Mouse (Mus musculus) Patski (cell line): ENCODE results near the gene Sfn. TPM values are rescaled to one million over a fixed set of nuclear protein-coding genes. Genes with fewer than 3 reads are reported as not detected.

Experiments used
- ATAC-seq: fragments of 100-300 bp; one replicate; pipeline ENCODE4 v1.8.0; 2021
- CTCF ChIA-PET: fragments of 350-600 bp; sonication (Branson Sonifier 250); formaldehyde crosslinking; loops from one replicate; lab custom pipeline; 2022; ENCODE audit warnings: inconsistent platforms; lab: Charles Lee
- POLR2A ChIA-PET: fragments of 350-600 bp; sonication (Branson Sonifier 250); formaldehyde crosslinking; loops from one replicate; lab custom pipeline; 2022; ENCODE audit warnings: antibody characterized with exemption, inconsistent platforms; lab: Charles Lee
- DNase-seq: peaks from one replicate; pipeline ENCODE4 v3.0.0-alpha.2; 2011; ENCODE audit warnings: low read depth, low spot score
- H3K27me3 ChIP-seq: fragments of 371-371 bp; one replicate; pipeline ENCODE4 v1.5.1; 2021
- CTCF ChIP-seq: fragments of 100-300 bp; IDR thresholded peaks from one replicate; pipeline ENCODE4 v1.5.1; 2021
- in situ Hi-C: fragments of 300-500 bp; cut with MboI; formaldehyde crosslinking; loops from 3 replicates; pipeline ENCODE4 v1.11.1; 2018; ENCODE audit warnings: low pct_unique_long_range_greater_than_20kb, mixed read lengths
- polyA plus RNA-seq: library from polyadenylated mRNA; unstranded; gene quantifications from one replicate; pipeline ENCODE4 v1.2.3, GENCODE M21; 2021

Gene Sfn
- polyA plus RNA-seq, 1 experiment from 2014 or later, result 5.8 TPM

GRCm38 (mm10) chr4:133592570-133592969 is 9.4 kb downstream of the Sfn start:
- CTCF ChIA-PET, result interaction anchor here (0.8 to 4.9 kb wide), 14 partner anchors 10 to 171 kb away, joined by 3 to 30 read pairs (median 4); partner anchors contain the start of genes Sfn and Zdhhc18
- DNase-seq, result no peak
- in situ Hi-C loops, result loop anchor here (5.0 kb wide), 1 partner anchor 235 kb away; no protein-coding TSS in a partner anchor
- no peak for TF ChIP-seq CTCF
- no peaks in the 10 kb centered on the region for H3K27me3 ChIP-seq
- no peak for ATAC-seq
- POLR2A ChIA-PET, result interaction anchor here (0.6 to 0.9 kb wide), 2 partner anchors 58 to 68 kb away, joined by 3 to 4 read pairs; partner anchors contain the start of gene Zdhhc18

DNA sequence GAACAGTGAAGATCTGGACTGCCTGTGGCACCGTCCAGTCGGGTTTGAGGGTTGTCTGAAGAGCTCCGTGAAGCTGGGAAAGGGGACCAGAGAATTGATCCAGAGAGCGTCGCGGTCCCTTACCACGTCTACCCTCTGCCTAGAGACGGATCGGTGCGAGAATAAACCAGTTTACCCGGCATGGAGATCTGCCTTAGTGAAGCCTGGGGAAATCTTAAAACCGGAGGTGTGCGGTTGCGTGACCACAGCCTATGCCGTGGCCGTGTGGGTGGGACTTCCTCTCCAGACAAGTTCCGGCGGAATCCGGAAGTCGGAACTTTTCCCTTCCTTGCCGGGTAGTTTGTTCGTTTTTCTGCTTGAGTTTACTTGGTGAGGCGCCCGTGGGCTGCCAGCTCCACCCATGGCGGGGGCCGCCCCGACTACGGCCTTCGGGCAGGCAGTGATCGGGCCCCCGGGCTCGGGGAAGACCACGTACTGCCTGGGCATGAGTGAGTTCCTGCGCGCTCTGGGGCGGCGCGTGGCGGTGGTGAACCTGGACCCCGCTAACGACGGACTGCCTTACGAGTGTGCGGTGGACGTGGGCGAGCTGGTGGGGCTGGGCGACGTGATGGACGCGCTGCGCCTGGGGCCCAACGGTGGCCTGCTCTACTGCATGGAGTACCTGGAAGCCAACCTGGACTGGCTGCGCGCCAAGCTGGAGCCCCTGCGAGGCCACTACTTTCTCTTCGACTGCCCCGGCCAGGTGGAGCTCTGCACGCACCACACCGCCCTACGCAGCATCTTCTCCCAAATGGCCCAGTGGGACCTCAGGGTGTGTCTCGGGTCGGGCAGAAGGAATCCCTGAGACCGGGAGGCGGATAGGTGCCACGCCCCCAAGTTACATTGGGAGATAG is 17.7 kb downstream of the Sfn start, which contains the start of gene Gpn2:
Gpn2 (plus strand) TSS at position 304 of the 893 bp plus-strand sequence.
- in situ Hi-C loops, result no loop called here
- DNase-seq, result no peak

DNA sequence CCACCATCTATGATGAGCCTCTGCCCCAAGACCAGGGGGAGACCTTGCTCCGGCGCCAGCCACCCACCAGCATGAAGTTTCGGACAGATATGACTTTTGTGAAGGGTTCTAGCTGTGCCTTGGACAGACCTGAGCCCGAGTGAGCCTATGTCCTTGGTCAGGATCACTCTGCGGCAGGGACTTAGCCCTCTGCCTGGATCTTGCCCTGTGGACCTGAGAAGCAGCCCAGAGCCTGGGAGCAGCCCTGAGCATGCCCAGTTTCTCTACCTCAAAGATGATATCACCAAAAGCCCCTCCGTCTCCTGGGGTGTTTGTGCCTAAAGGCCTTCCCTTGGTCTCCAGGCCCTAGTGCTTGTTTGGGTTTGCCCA is 18.3 kb downstream of the Sfn start:
- DNase-seq (no peak), ATAC-seq (no peak)
- CTCF ChIA-PET, result no interaction called here
- no peak for TF ChIP-seq CTCF
- H3K27me3 ChIP-seq, result no peaks in the 10 kb centered on the region
- in situ Hi-C loops, result no loop called here
- POLR2A ChIA-PET, result interaction anchor here (0.6 kb wide), 1 partner anchor 67 kb away, joined by 3 read pairs; no protein-coding TSS in a partner anchor

More for the DNA sequence above, 17.7 kb downstream of the Sfn start, which contains the start of gene Gpn2:
- CTCF ChIA-PET, result no interaction called here
- H3K27me3 ChIP-seq, result no peaks in the 10 kb centered on the region
- ATAC-seq, result no peak
- TF ChIP-seq CTCF, result no peak
- POLR2A ChIA-PET, result interaction anchor here (0.9 kb wide), 1 partner anchor 63 kb away, joined by 3 read pairs; no protein-coding TSS in a partner anchor

DNA sequence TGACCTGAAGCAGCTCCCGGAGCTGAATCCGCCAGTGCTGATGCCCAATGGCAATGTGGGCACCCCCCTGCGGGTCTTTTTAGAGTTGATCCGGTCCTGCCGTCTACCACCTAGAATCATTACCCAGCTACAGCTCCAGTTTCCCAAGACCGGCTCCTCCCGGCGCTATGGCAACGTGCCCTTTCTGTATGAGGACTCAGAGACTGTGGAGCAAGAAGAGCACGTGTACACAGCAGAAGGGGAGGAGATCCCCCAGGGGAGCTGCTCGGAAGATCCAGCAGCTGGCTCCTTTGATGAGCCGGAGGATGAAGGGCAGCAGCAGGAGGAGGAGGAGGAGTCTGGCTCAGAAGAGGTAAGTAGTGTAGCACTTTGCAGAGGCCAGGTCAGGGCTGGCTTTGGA is 24.0 kb downstream of the Sfn start:
- ChIA-PET POLR2A (no interaction called here), CTCF (no interaction called here)
- ATAC-seq, result no peak
- no peaks in the 10 kb centered on the region for H3K27me3 ChIP-seq
- in situ Hi-C loops, result no loop called here
- DNase-seq, result no peak
- no peak for TF ChIP-seq CTCF

- in situ Hi-C loops, result no loop called here
- POLR2A ChIA-PET, result interaction anchor here (0.7 to 0.9 kb wide), 3 partner anchors 53 to 262 kb away, joined by 3 to 4 read pairs (median 3); no protein-coding TSS in a partner anchor
- no peak for TF ChIP-seq CTCF
- no peak for ATAC-seq
- no peak for DNase-seq
- CTCF ChIA-PET, result interaction anchor here (1.3 kb wide), 1 partner anchor 45 kb away, joined by 3 read pairs; no protein-coding TSS in a partner anchor
- H3K27me3 ChIP-seq, result no peaks in the 10 kb centered on the region
Observed at GRCm38 (mm10) chr4:133574843-133575202, 27.1 kb downstream of the Sfn start.

DNA sequence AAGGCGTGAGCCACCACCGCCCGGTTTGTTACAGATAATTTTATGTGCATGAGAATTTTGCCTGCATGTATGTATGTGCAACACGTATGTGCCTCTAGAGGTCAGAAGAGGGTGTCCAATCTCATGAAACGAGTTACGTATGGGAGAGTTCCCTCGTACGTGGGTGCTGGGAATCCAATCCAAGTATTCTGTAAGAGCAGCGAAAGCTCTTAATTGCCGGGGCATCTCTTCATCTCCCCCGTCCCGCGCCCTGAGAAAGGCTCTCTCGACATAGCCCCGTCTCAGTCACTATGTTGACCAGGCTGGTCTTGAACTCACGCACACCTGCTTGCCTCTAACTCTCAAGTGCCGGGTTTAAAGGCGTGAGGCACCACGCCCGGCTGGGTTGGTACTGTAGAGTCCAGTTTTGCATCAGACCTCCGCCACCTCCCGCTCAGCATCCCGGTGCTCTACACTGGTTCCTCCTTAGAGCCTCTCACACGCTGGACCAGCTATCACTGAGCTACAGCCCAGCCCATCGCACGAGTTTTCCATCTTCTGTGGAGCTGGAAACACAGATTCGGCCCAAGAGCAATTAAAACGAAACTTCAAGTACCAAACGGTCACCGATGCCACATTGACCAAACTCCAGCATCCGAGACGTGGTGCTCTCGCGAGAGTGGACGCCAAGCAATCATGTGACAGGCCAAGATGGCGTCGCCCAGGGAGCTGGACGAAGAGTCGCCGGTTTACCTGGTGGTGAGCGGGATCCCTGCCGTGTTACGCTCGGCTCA is 27.7 kb downstream of the Sfn start, which contains the start of gene Gpatch3:
Gpatch3 (plus strand) TSS at position 676 of the 773 bp plus-strand sequence.
- in situ Hi-C loops, result no loop called here
- ATAC-seq, result no peak
- TF ChIP-seq CTCF, result no peak
- no peaks in the 10 kb centered on the region for H3K27me3 ChIP-seq
- CTCF ChIA-PET, result interaction anchor here (1.3 kb wide), 1 partner anchor 45 kb away, joined by 3 read pairs; no protein-coding TSS in a partner anchor
- peak; percentile 71 for DNase-seq
- POLR2A ChIA-PET, result interaction anchor here (0.9 kb wide), 2 partner anchors 53 to 263 kb away, joined by 3 to 4 read pairs; no protein-coding TSS in a partner anchor

DNA sequence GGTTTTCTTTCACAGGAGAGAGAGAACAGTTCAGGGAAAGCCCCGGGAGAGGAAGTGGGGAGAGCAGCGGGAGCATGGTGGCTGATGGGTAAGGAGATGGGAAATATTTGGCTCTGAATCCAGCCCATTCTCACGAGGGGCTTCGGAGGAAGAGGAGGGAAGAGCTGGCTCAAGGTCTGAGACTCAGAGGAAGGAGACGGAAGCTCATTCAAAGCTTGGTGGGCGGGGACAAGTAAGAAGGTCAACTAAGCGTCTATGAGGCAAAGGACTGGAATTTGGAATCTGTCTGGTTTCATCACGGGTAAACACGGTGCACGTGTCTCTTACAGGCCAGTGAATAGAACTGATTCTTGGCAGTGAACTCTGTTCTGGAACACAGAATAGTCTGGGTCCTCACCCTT is 31.9 kb downstream of the Sfn start:
- TF ChIP-seq CTCF, result no peak
- CTCF ChIA-PET, result no interaction called here
- in situ Hi-C loops, result no loop called here
- H3K27me3 ChIP-seq, result no peaks in the 10 kb centered on the region
- DNase-seq, result no peak
- POLR2A ChIA-PET, result interaction anchor here (0.7 kb wide), 1 partner anchor 90 kb away, joined by 3 read pairs; no protein-coding TSS in a partner anchor
- no peak for ATAC-seq

- in situ Hi-C loops, result no loop called here
- ATAC-seq, result no peak
- CTCF ChIA-PET, result no interaction called here
- no peak for DNase-seq
- no peaks in the 10 kb centered on the region for H3K27me3 ChIP-seq
- no peak for TF ChIP-seq CTCF
- POLR2A ChIA-PET, result interaction anchor here (0.7 kb wide), 1 partner anchor 91 kb away, joined by 3 read pairs; no protein-coding TSS in a partner anchor
Observed at GRCm38 (mm10) chr4:133569291-133570065, 32.5 kb downstream of the Sfn start.

- in situ Hi-C loops, result no loop called here
- no peak for TF ChIP-seq CTCF
- no peak for DNase-seq
- POLR2A ChIA-PET, result no interaction called here
- no peak for ATAC-seq
- no peaks in the 10 kb centered on the region for H3K27me3 ChIP-seq
- CTCF ChIA-PET, result no interaction called here
Observed at GRCm38 (mm10) chr4:133567251-133567650, 34.7 kb downstream of the Sfn start.
